Mouse (Mus musculus) MN1 (cell line): ENCODE results near the gene Rbm4b.
"Not testable (repeated sequence)": the region's sequence is repeated elsewhere in the genome, so short reads cannot be mapped to it uniquely, and the experiment has no call there.

Experiments
- DNase-seq: peaks from one replicate; pipeline ENCODE4 v3.0.0-alpha.2; 2016; ENCODE audit warnings: low spot score

The Rbm4b gene

DNA sequence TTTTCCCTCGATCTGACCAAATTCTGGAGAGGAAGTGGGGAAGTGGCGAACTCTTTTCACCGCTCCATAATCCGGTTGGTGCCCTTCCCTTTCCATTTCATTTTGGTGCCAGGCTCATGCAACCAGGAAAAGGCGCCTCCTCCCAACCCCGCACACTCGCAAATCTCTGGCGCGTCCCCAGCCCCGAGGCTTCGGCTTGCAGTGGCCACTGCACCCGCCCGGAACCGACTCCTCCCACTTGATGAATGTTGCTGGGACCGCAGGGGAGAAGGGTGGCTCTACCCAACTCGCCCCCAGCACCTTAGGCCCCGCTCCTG lies 54.4 kb downstream of the Rbm4b start:
- no peak for DNase-seq

DNA sequence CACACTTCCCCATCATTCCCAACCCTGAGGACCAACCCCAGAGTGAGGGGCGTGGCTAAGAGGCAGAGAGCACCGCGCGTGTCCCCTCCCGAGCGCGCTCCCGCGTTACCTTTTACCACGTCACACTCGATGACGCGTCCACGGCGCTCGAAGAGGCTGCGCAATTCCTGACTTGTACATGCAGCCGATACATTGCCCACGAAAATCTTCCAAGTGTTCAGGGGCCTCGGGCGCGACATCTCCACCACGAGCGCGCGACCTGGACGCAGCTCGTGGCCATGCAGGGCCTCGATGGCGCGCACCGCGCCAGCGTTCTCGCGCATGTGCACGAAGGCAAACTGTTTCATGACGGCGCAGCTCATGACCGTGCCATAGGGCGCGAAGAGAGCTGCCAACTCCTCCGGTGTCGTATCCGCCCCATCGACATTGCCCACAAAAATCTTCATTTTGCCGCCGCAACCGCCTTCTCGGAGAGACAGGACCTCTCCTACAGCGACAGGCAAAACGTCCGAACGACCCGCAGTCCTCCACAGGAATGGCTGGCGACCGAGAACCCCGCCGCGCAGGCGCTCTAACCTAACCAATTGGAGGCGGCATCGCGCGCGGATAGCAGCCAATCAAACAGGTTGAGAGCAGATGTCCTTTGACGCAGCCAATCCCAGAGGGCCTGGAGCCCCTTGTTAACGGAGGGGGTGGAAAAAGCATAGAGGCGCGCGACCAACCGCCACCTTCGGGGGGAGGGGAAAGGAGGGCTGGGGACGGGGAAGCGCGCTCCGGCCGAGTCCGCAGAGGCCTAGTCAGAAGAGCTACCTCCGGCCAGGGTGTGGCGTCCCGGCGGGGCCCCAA lies 55.0 kb downstream of the Rbm4b start, which contains the start of the genes Gm21992 and Rbm14:
Gm21992 (minus strand) TSS at position 550 of the 846 bp plus-strand sequence.
Rbm14 (minus strand) TSS at position 572 of the 846 bp plus-strand sequence.
- peak; percentile 94 for DNase-seq

GRCm38 (mm10) chr19:4811909-4812242 lies 55.6 kb downstream of the Rbm4b start:
- DNase-seq = no peak

- DNase-seq = not testable (repeated sequence)
These were observed 56.1 kb downstream of the Rbm4b start for GRCm38 (mm10) chr19:4812334-4812949.

- DNase-seq = no peak
These were observed 56.7 kb downstream of the Rbm4b start for GRCm38 (mm10) chr19:4813015-4813414.
